Mouse (Mus musculus) liver, adult 2 months (tissue): ENCODE results near the gene Spns2.

ENCODE experiments used
- CTCF ChIP-seq: fragments of 200-500 bp; IDR thresholded peaks from 2 replicates; pipeline ENCODE4 v1.5.1; 2011; ENCODE audit warnings: low read depth, low read length, control low read depth
- POLR2A ChIP-seq: fragments of 200-500 bp; IDR thresholded peaks from 2 replicates; pipeline ENCODE4 v1.6.1; 2011; ENCODE audit warnings: low read length, control low read depth; ENCODE audit not compliant: insufficient read depth; ENCODE audit errors: extremely low read depth

GRCm38 (mm10) chr11:72532890-72533289, 43.2 kb upstream of the Spns2 start:
- TF ChIP-seq POLR2A (no peak), CTCF (no peak)
